Mouse (Mus musculus): ENCODE measurements around the gene Ets2. TPM values are rescaled to one million over a fixed set of nuclear protein-coding genes. Genes with fewer than 3 reads are reported as not detected.
A peak's percentile ranks its signal among the peaks of the same experiment; 100 is the strongest.

The Ets2 gene
- 22.8 and 25.8 TPM in 2 replicates for polyA plus RNA-seq (2014; fragmentation: Nextera tagmentation; extraction: Ambion mirVana)

GRCm38 (mm10) chr16:95701802-95702561 lies at the start of gene Ets2:
Gene Ets2 (plus strand): TSS chr16:95702075.
- WGBS, result 0% methylated on average over 57 of the region's 64 CpGs
- Histone ChIP-seq H3K4me1 (ENCODE audit: control insufficient read depth, insufficient read depth, low read length) (0 out of 2 replicates have a peak, but pooled peaks cover 2% of the 10 kb centered on the region), H3K36me3 (ENCODE audit: control insufficient read depth, insufficient read depth, low read length) (no peaks in the 10 kb centered on the region; the same call in 1 of the 2 replicates), H3K4me3 (ENCODE audit: low read depth, low read length) (peak within 1 kb of the TSS; percentile 67), H3K27me3 (ENCODE audit: control insufficient read depth, insufficient read depth, low read length) (no peaks in the 10 kb centered on the region), H3K9me3 (ENCODE audit: control insufficient read depth, low read length) (no peaks in the 10 kb centered on the region), H3K9ac (ENCODE audit: low read length) (peak within 1 kb of the TSS; percentile 86), H3K27ac (ENCODE audit: low read depth, low read length) (peak within 1 kb of the TSS; percentile 72), H3K4me2 (ENCODE audit: low read depth) (peak within 1 kb of the TSS; percentile 88)
- DNase-seq (ENCODE audit: low spot score) (peak; percentile 89), ATAC-seq (ENCODE audit: insufficient read depth, low FRiP score, low TSS enrichment) (peak; percentile 92)

GRCm38 (mm10) chr16:95654204-95654611 lies 47.7 kb upstream of the Ets2 start:
- no peak for ATAC-seq (ENCODE audit: insufficient read depth, low FRiP score, low TSS enrichment)
- no peak overlapping the region for H3K4me3 ChIP-seq (ENCODE audit: low read depth, low read length)
- no peaks in the 10 kb centered on the region for H3K36me3 ChIP-seq (ENCODE audit: control insufficient read depth, insufficient read depth, low read length)
- H3K4me1 ChIP-seq (ENCODE audit: control insufficient read depth, insufficient read depth, low read length), result no peaks in the 10 kb centered on the region
- H3K27me3 ChIP-seq (ENCODE audit: control insufficient read depth, insufficient read depth, low read length), result no peaks in the 10 kb centered on the region
- 92% methylated on average over 15 of the region's 15 CpGs for WGBS
- DNase-seq (ENCODE audit: low spot score), result no peak
- no peak overlapping the region for H3K4me2 ChIP-seq (ENCODE audit: low read depth)
- H3K9me3 ChIP-seq (ENCODE audit: control insufficient read depth, low read length), result no peaks in the 10 kb centered on the region
- no peak overlapping the region for H3K9ac ChIP-seq (ENCODE audit: low read length)
- no peak overlapping the region for H3K27ac ChIP-seq (ENCODE audit: low read depth, low read length)

- H3K27ac ChIP-seq (ENCODE audit: low read depth, low read length), result no peak overlapping the region
- no peak for ATAC-seq (ENCODE audit: insufficient read depth, low FRiP score, low TSS enrichment)
- H3K9ac ChIP-seq (ENCODE audit: low read length), result no peak overlapping the region
- WGBS, result 95% methylated on average over 4 of the region's 4 CpGs
- no peak overlapping the region for H3K4me3 ChIP-seq (ENCODE audit: low read depth, low read length)
- no peak overlapping the region for H3K4me2 ChIP-seq (ENCODE audit: low read depth)
- H3K4me1 ChIP-seq (ENCODE audit: control insufficient read depth, insufficient read depth, low read length), result no peaks in the 10 kb centered on the region
- H3K9me3 ChIP-seq (ENCODE audit: control insufficient read depth, low read length), result no peaks in the 10 kb centered on the region
- no peaks in the 10 kb centered on the region for H3K27me3 ChIP-seq (ENCODE audit: control insufficient read depth, insufficient read depth, low read length)
- no peak for DNase-seq (ENCODE audit: low spot score)
- no peaks in the 10 kb centered on the region for H3K36me3 ChIP-seq (ENCODE audit: control insufficient read depth, insufficient read depth, low read length)
Observed at GRCm38 (mm10) chr16:95656535-95656934, 45.3 kb upstream of the Ets2 start.

- no peaks in the 10 kb centered on the region for H3K27me3 ChIP-seq (ENCODE audit: control insufficient read depth, insufficient read depth, low read length)
- WGBS, result 92% methylated on average over 5 of the region's 5 CpGs
- ATAC-seq (ENCODE audit: insufficient read depth, low FRiP score, low TSS enrichment) (no peak), DNase-seq (ENCODE audit: low spot score) (no peak)
- H3K4me1 ChIP-seq (ENCODE audit: control insufficient read depth, insufficient read depth, low read length), result no peaks in the 10 kb centered on the region
- no peaks in the 10 kb centered on the region for H3K9me3 ChIP-seq (ENCODE audit: control insufficient read depth, low read length)
- no peak overlapping the region for H3K4me3 ChIP-seq (ENCODE audit: low read depth, low read length)
- H3K27ac ChIP-seq (ENCODE audit: low read depth, low read length), result no peak overlapping the region
- no peaks in the 10 kb centered on the region for H3K36me3 ChIP-seq (ENCODE audit: control insufficient read depth, insufficient read depth, low read length)
- H3K4me2 ChIP-seq (ENCODE audit: low read depth), result no peak overlapping the region
- no peak overlapping the region for H3K9ac ChIP-seq (ENCODE audit: low read length)
Observed at GRCm38 (mm10) chr16:95657187-95657586, 44.7 kb upstream of the Ets2 start.

GRCm38 (mm10) chr16:95657756-95658155 lies 44.1 kb upstream of the Ets2 start:
- H3K27ac ChIP-seq (ENCODE audit: low read depth, low read length), result no peak overlapping the region
- H3K36me3 ChIP-seq (ENCODE audit: control insufficient read depth, insufficient read depth, low read length), result no peaks in the 10 kb centered on the region
- DNase-seq (ENCODE audit: low spot score) (no peak), ATAC-seq (ENCODE audit: insufficient read depth, low FRiP score, low TSS enrichment) (no peak)
- no peaks in the 10 kb centered on the region for H3K4me1 ChIP-seq (ENCODE audit: control insufficient read depth, insufficient read depth, low read length)
- H3K4me2 ChIP-seq (ENCODE audit: low read depth), result no peak overlapping the region
- H3K4me3 ChIP-seq (ENCODE audit: low read depth, low read length), result no peak overlapping the region
- H3K27me3 ChIP-seq (ENCODE audit: control insufficient read depth, insufficient read depth, low read length), result no peaks in the 10 kb centered on the region
- WGBS, result 93% methylated on average over 5 of the region's 5 CpGs
- H3K9me3 ChIP-seq (ENCODE audit: control insufficient read depth, low read length), result no peaks in the 10 kb centered on the region
- no peak overlapping the region for H3K9ac ChIP-seq (ENCODE audit: low read length)

- Histone ChIP-seq H3K4me2 (ENCODE audit: low read depth) (no peak overlapping the region), H3K9me3 (ENCODE audit: control insufficient read depth, low read length) (no peaks in the 10 kb centered on the region), H3K27me3 (ENCODE audit: control insufficient read depth, insufficient read depth, low read length) (no peaks in the 10 kb centered on the region), H3K4me1 (ENCODE audit: control insufficient read depth, insufficient read depth, low read length) (no peaks in the 10 kb centered on the region), H3K36me3 (ENCODE audit: control insufficient read depth, insufficient read depth, low read length) (no peaks in the 10 kb centered on the region), H3K9ac (ENCODE audit: low read length) (no peak overlapping the region), H3K4me3 (ENCODE audit: low read depth, low read length) (no peak overlapping the region), H3K27ac (ENCODE audit: low read depth, low read length) (no peak overlapping the region)
- DNase-seq (ENCODE audit: low spot score) (no peak), ATAC-seq (ENCODE audit: insufficient read depth, low FRiP score, low TSS enrichment) (no peak)
- WGBS, result 67% methylated on average over 5 of the region's 5 CpGs
Observed at GRCm38 (mm10) chr16:95658836-95659430, 42.9 kb upstream of the Ets2 start.

GRCm38 (mm10) chr16:95659461-95659860 lies 42.4 kb upstream of the Ets2 start:
- Histone ChIP-seq H3K4me2 (ENCODE audit: low read depth) (no peak overlapping the region), H3K36me3 (ENCODE audit: control insufficient read depth, insufficient read depth, low read length) (no peaks in the 10 kb centered on the region), H3K9me3 (ENCODE audit: control insufficient read depth, low read length) (no peaks in the 10 kb centered on the region), H3K27me3 (ENCODE audit: control insufficient read depth, insufficient read depth, low read length) (no peaks in the 10 kb centered on the region), H3K4me1 (ENCODE audit: control insufficient read depth, insufficient read depth, low read length) (no peaks in the 10 kb centered on the region), H3K9ac (ENCODE audit: low read length) (no peak overlapping the region), H3K4me3 (ENCODE audit: low read depth, low read length) (no peak overlapping the region), H3K27ac (ENCODE audit: low read depth, low read length) (no peak overlapping the region)
- 86% methylated on average over 19 of the region's 19 CpGs for WGBS
- DNase-seq (ENCODE audit: low spot score) (no peak), ATAC-seq (ENCODE audit: insufficient read depth, low FRiP score, low TSS enrichment) (no peak)

- Histone ChIP-seq H3K4me3 (ENCODE audit: low read depth, low read length) (no peak overlapping the region), H3K9ac (ENCODE audit: low read length) (no peak overlapping the region), H3K27ac (ENCODE audit: low read depth, low read length) (no peak overlapping the region), H3K4me1 (ENCODE audit: control insufficient read depth, insufficient read depth, low read length) (no peaks in the 10 kb centered on the region), H3K4me2 (ENCODE audit: low read depth) (no peak overlapping the region), H3K9me3 (ENCODE audit: control insufficient read depth, low read length) (no peaks in the 10 kb centered on the region), H3K36me3 (ENCODE audit: control insufficient read depth, insufficient read depth, low read length) (no peaks in the 10 kb centered on the region), H3K27me3 (ENCODE audit: control insufficient read depth, insufficient read depth, low read length) (no peaks in the 10 kb centered on the region)
- WGBS, result 85% methylated on average over 5 of the region's 5 CpGs
- ATAC-seq (ENCODE audit: insufficient read depth, low FRiP score, low TSS enrichment) (no peak), DNase-seq (ENCODE audit: low spot score) (no peak)
Observed at GRCm38 (mm10) chr16:95660909-95661308, 41.0 kb upstream of the Ets2 start.
